Mouse (Mus musculus) left cerebral cortex, postnatal 36 days (tissue): ENCODE results near the gene Vegfb. TPM values are rescaled to one million over a fixed set of nuclear protein-coding genes. Genes with fewer than 3 reads are reported as not detected.

Experiments used
- DNase-seq, 2 experiments: peaks; one replicate each; pipeline ENCODE4 v3.0.0; 2021 to 2022; ENCODE audit warnings: low spot score in 2 of 2, mixed read lengths in 1 of 2
- intact Hi-C: fragments of 180-260 bp; cut with DNase I; formaldehyde crosslinking; loops from one replicate; pipeline ENCODE4 v1.15.1; 2025
- total RNA-seq, 2 experiments: library from RNA; stranded (reverse); gene quantifications; 2 replicates each; pipeline ENCODE4 v1.2.3; 2021

The Vegfb gene
- total RNA-seq, 2 experiments from 2014 or later = 88.0 to 104 TPM

GRCm38 (mm10) chr19:6974211-6975205, 12.9 kb downstream of the Vegfb start, which contains the start of gene Ppp1r14b:
TSS of gene Ppp1r14b (plus strand) at chr19:6974968.
- peak; percentile 75 to 80 for DNase-seq
- intact Hi-C loops = no loop called here

DNA sequence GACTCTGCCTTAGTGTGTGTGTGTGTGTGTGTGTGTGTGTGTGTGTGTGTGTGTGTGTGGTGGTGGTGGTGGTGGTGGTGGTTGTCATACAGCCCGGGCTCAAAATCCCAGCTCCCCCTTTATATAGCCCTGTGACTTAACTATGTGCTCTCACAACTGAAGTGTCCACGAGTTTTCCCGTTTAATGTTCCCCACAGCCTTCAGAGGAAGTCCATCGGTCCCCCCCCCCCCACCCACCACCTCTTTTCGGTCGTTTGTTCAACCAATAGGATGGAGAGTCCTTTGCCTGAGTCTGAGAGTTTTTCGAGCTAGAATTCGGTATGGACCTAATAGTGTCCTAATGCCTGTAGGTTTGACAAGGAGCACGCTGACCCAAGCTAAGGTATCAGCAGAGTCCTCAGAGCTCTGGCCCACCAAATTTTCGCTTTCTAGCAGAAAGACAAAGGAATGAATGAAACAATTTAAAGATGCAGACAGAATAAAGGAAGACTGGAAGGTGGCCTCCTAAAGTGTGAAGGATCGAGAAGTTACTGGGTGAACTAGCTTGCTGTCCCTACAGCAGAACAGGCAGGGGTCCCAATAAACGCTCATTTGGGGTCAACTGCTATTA, 13.8 kb downstream of the Vegfb start:
- DNase-seq = no peak
- intact Hi-C loops = loop anchor here (2.0 kb wide), 1 partner anchor 23 kb away; no protein-coding TSS in a partner anchor

GRCm38 (mm10) chr19:6972247-6972917, 15.1 kb downstream of the Vegfb start:
- intact Hi-C loops = loop anchor here (2.0 kb wide), 1 partner anchor 22 kb away; no protein-coding TSS in a partner anchor
- no peak for DNase-seq

DNA sequence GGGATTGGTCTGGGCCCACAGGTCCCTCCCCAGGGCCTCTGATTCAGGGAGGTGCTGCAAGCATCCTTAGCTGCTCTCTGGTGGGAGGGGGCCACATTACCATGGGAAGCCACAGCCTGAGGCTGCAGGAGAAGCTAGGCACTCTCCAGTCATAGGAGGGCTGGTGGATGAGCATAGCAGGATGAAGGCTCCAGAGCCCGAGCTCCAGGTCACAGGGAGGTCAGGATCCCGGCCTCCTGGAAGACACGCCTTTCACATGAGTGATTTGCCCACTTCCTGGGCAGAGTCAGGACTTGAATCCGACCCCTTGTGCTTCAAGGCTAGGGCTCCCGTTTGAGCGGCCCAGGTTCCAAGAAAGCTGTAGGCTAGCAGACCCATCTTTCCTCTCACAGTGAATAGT, 15.8 kb downstream of the Vegfb start:
- intact Hi-C loops = loop anchor here (2.0 kb wide), 1 partner anchor 21 kb away; no protein-coding TSS in a partner anchor

DNA sequence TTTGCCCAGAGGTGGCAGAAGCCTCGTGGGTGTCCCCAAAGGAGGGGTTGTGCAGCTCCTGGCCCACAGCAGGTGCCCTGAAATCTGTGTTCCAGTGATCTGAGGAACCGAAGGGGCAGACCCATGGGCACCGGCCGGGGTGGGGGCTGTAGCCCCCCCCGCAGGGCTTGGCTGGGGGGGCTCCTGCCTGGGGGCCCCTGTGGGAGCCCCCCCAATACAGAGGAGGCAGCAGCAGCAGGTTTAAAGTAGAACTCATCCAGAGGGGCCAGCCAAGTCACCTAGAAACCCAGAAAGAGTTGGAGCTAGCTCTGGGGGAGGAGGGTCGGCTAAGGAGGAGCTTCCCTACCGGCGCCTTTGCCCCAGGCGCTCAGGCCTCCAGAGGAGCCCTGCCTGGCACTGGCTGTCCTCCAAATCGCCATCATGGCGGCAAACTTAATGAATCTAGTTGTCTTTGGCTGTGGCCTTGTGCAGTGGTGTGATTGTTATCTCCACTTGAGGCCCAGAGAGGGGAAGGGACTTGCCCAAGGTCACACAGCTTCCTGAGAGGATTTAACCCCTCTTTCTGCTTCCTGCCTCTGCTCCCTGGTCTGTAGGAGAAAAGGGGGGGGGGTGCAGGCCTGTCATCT, 16.9 kb downstream of the Vegfb start:
- no peak for DNase-seq
- intact Hi-C loops = no loop called here

More for the DNA sequence above, 15.8 kb downstream of the Vegfb start:
- DNase-seq = no peak

GRCm38 (mm10) chr19:6969665-6970381, 17.6 kb downstream of the Vegfb start:
- intact Hi-C loops = no loop called here
- peak in 1 of 2 experiments; percentile 30 for DNase-seq

DNA sequence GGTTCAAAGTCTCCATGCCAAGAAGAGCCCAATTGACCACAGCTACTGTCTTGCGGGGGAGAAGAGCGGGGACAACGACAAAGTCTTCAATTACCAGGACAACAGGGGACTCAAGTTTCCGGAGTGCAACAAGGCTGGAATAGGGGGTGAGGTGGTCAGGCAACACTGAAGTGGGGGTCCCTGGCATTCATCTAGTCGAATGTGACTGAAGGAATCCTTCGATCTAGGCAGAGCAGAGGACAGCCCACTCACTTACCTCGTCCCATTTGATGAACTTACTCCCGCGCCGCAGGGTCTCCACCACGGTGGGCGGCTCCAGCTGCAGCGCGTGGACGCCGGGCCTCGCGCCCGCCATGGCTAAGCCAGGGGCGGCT, 18.2 kb downstream of the Vegfb start:
- intact Hi-C loops = no loop called here

GRCm38 (mm10) chr19:6968491-6969271, 18.8 kb downstream of the Vegfb start:
- DNase-seq = no peak
- intact Hi-C loops = no loop called here

More for the DNA sequence above, 18.2 kb downstream of the Vegfb start:
- DNase-seq = no peak

GRCm38 (mm10) chr19:6956461-6956860, 31.0 kb downstream of the Vegfb start:
- no peak for DNase-seq
- intact Hi-C loops = no loop called here

GRCm38 (mm10) chr19:6955424-6955823, 32.0 kb downstream of the Vegfb start:
- intact Hi-C loops = no loop called here
- no peak for DNase-seq

DNA sequence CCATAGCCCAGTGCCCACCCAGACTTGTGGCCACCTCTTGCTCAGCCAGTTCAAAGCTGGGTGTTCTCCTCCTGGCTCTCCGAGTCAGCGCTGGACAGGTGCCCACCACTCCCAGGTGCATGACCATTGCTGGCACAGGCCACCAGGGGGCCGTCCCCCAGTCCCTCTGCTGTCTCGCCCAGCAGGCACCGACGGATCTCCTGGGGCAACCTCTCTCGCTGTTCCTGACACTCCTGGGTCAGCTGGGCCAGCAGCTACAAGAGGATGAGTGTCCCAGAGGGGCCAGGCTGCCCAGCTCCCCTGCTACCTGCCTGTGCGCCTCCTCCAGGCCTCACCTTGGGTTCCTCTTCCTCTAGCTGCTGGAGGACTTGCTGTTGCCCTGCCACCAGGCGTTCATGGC, 33.4 kb downstream of the Vegfb start:
- intact Hi-C loops = no loop called here
- no peak for DNase-seq

DNA sequence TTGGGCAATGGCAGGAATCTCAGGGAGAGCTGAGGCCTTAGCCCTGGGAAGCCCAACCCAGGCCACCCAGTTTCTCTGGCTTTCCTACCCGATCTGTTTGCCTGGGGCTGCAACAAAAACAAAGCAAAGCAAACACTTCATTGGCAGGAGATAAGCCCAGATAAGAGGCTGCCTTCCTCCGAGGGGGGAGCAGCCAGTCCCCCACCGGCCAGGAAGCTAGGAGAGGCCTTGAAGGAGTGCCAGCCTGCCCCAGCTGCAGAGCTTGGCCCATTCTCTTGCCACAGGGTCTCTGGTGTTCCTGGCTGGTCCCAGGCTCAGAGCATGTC, 34.8 kb downstream of the Vegfb start:
- no peak for DNase-seq
- intact Hi-C loops = no loop called here

- intact Hi-C loops = loop anchor here (2.0 kb wide), 1 partner anchor 21 kb away; no protein-coding TSS in a partner anchor
- DNase-seq = peak; percentile 65 to 73
These were observed 35.3 kb downstream of the Vegfb start for GRCm38 (mm10) chr19:6951994-6952711.

DNA sequence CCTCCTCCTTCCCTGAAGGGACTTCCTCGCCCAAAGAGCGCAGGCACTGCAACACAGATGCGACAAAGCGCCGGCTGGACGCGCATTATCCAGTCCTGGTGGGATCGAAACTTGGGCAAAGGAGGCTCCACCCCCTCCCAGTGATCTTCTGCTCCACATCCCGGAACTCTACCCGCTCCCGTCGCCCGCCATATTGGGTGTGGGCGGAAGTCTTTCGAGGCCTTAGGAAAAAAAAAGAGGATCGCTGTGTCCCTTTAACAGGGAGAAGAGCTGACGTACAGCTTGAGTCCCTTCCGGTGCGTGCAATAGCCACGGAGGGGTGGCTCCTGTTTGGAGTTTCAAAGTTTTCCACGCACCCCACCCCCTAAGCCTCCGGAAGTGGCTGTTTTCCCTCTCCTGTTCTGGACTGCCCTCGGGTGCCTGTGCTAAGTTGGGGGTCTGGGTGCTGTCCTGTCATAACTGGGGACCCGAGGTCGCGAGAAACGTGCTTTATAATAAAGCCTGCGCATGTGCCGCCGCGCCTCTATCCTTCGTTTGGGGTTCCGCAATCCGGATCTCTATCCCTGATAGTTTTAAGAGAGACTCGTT, 36.0 kb downstream of the Vegfb start:
- intact Hi-C loops = loop anchor here (2.0 kb wide), 1 partner anchor 21 kb away; no protein-coding TSS in a partner anchor
- peak; percentile 92 to 94 for DNase-seq

DNA sequence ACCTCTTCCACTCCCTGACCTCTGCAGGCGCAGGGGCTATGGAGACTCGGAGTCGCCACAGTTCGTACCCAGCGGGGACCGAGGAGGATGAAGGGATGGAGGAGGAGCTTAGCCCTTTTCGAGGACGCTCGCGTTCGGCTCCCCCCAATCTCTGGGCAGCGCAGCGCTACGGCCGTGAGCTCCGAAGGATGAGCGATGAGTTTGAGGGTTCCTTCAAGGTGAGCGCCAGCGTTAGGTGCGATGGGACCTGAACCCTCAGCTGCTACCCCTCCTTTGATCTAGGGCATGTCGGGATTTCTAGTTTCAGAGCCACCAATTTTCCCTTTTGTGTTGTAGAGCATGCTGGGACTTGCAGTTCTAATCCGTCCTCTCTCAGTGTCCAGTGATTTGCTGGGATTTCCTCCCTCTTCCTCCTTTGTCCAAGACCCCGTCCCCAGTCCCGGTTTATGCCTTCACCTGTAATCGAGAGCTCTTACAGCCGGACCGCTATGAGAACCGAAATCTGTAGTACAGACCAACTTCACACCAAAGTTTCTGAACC, 36.8 kb downstream of the Vegfb start:
- peak; percentile 58 to 74 for DNase-seq
- intact Hi-C loops = loop anchor here (2.0 kb wide), 1 partner anchor 22 kb away; no protein-coding TSS in a partner anchor

DNA sequence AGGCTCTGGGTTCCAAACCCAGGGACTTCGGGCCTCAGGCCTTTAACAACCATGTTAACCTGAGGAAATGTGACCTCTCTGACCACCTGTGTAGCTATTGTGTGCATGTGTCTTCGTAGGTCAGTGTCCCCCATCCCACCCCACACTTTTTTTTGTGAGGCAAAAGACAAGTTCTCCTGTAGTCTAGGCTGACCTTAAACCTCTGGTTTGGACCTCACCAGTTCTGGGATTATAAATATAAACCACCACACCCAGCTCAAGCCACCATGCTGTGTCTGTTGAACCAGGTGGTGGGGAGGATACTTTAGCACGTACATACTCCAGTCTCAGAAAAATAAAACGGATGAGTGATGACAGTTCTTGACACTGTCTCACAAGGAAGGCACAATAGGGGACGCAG, 37.5 kb downstream of the Vegfb start:
- no peak for DNase-seq
- intact Hi-C loops = loop anchor here (2.0 to 10.0 kb wide), 2 partner anchors 23 to 705 kb away; partner anchors contain the start of gene Atg2a

GRCm38 (mm10) chr19:6949532-6949931, 37.9 kb downstream of the Vegfb start:
- no peak for DNase-seq
- intact Hi-C loops = loop anchor here (10.0 kb wide), 1 partner anchor 705 kb away; the partner anchor contains the start of gene Atg2a
